Mouse (Mus musculus): ENCODE data around the gene Tmem209. TPM values are rescaled to one million over a fixed set of nuclear protein-coding genes. Genes with fewer than 3 reads are reported as not detected.
A peak's percentile ranks its signal among the peaks of the same experiment; 100 is the strongest.

Tmem209 gene
- polyA plus RNA-seq, 1 experiment from 2014 or later: 31.0 TPM

DNA sequence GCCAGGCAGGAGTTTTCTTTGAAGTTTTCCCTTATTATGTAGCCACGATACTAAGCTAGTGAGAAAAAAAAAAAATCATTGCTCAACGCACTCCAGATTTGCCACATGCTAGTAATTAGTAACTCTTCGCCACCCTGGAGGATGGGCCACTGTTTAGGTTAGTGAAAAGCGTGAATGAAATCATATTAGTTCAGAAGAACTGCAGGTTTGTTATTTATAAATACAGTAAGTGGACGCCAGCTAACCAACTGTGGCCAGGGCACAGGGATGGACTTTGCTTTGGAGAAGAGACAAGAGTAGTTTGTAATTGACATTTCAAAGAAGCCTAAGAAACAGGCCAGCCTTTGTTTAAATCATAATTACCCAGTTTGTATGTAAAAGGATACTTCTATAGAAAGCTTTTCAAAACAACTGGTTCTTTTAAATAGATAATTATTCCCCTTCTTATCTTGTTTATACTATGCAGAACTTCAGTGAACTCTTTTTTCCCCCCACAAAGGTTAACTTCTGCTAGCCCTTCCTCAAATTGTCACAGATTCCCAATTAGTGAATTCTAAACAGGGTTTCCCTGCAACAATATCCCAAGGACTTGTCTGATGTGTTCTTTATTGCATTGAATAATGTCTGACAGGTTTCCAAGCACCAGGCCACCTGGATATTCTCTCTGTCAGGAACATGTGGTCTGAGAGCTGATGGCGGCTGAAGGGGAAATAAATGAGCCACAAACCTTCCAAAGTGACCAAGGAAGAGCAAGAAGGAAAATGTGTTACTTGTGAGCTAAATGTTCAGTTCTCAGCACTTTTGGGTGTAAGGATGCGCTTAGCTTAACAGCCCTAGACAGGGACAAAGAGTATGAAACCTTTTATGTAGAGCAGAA, 16.1 kb upstream of the Tmem209 start:
- no peak overlapping the region for H3K4me3 ChIP-seq (ENCODE audit: low read depth, low read length)
- peak overlapping the region; percentile 97 for H3K27ac ChIP-seq (replicated peaks; ENCODE audit: low read depth, low read length)
- WGBS: 29% methylated on average over 7 of the region's 7 CpGs
- H3K4me1 ChIP-seq (ENCODE audit: control insufficient read depth, insufficient read depth, low read length): peaks cover 45% of the 10 kb centered on the region
- no peak; the same call in 1 of the 2 replicates for ATAC-seq (ENCODE audit: low read depth)
- DNase-seq (ENCODE audit: low spot score): no peak
- H3K36me3 ChIP-seq (ENCODE audit: control insufficient read depth, insufficient read depth, low read length): no peaks in the 10 kb centered on the region
- H3K4me2 ChIP-seq (ENCODE audit: low read depth, low read length): no peak overlapping the region
- H3K9me3 ChIP-seq (ENCODE audit: control insufficient read depth, low read length): no peaks in the 10 kb centered on the region
- H3K27me3 ChIP-seq (replicated peaks; ENCODE audit: control insufficient read depth, insufficient read depth, low read length): no peaks in the 10 kb centered on the region
- H3K9ac ChIP-seq (ENCODE audit: low read depth, low read length): no peak overlapping the region

GRCm38 (mm10) chr6:30520400-30520799, 10.8 kb upstream of the Tmem209 start:
- Histone ChIP-seq H3K4me3 (ENCODE audit: low read depth, low read length) (no peak overlapping the region), H3K4me1 (ENCODE audit: control insufficient read depth, insufficient read depth, low read length) (peaks cover 6% of the 10 kb centered on the region), H3K9me3 (ENCODE audit: control insufficient read depth, low read length) (no peaks in the 10 kb centered on the region), H3K27ac (replicated peaks; ENCODE audit: low read depth, low read length) (no peak overlapping the region), H3K27me3 (replicated peaks; ENCODE audit: control insufficient read depth, insufficient read depth, low read length) (no peaks in the 10 kb centered on the region), H3K4me2 (ENCODE audit: low read depth, low read length) (no peak overlapping the region), H3K36me3 (ENCODE audit: control insufficient read depth, insufficient read depth, low read length) (no peaks in the 10 kb centered on the region), H3K9ac (ENCODE audit: low read depth, low read length) (no peak overlapping the region)
- DNase-seq (ENCODE audit: low spot score) (no peak), ATAC-seq (ENCODE audit: low read depth) (no peak)
- 70% methylated on average over 11 of the region's 11 CpGs for WGBS

DNA sequence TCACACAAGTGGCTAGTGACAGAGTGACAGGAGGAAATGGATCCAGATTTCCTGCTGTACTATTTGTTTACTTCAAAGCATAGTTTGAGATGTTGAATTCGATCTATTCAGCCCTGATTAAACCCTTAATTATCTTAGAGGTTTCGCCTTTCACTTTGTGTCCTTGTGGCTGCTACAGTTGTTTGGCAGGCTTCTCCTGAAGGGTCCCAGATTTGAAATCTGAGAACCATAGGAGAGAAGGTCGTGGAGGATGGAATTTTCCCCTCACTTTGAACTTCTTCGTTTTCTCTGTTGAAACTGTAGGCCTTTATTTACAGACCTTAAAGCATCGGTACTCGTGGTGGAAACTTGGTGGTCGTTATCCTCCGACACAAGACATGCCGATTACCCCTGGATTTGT, 4.7 kb upstream of the Tmem209 start:
- Histone ChIP-seq H3K9ac (ENCODE audit: low read depth, low read length) (peak overlapping the region; percentile 39; the same call in 1 of the 2 replicates), H3K4me2 (ENCODE audit: low read depth, low read length) (peak overlapping the region; percentile 21; the same call in 1 of the 2 replicates), H3K4me1 (ENCODE audit: control insufficient read depth, insufficient read depth, low read length) (peaks cover 17% of the 10 kb centered on the region), H3K9me3 (ENCODE audit: control insufficient read depth, low read length) (no peaks in the 10 kb centered on the region), H3K4me3 (ENCODE audit: low read depth, low read length) (no peak overlapping the region), H3K27ac (replicated peaks; ENCODE audit: low read depth, low read length) (peak overlapping the region; percentile 46), H3K27me3 (replicated peaks; ENCODE audit: control insufficient read depth, insufficient read depth, low read length) (no peaks in the 10 kb centered on the region), H3K36me3 (ENCODE audit: control insufficient read depth, insufficient read depth, low read length) (no peaks in the 10 kb centered on the region)
- ATAC-seq (ENCODE audit: low read depth) (no peak), DNase-seq (ENCODE audit: low spot score) (peak; percentile 74)
- 3% methylated on average over 9 of the region's 9 CpGs for WGBS

GRCm38 (mm10) chr6:30510291-30510690, 708 bp upstream of the Tmem209 start:
- Histone ChIP-seq H3K36me3 (ENCODE audit: control insufficient read depth, insufficient read depth, low read length) (peaks cover 20% of the 10 kb centered on the region), H3K27me3 (replicated peaks; ENCODE audit: control insufficient read depth, insufficient read depth, low read length) (no peaks in the 10 kb centered on the region), H3K4me2 (ENCODE audit: low read depth, low read length) (peak overlapping the region; percentile 64), H3K4me3 (ENCODE audit: low read depth, low read length) (no peak overlapping the region), H3K4me1 (ENCODE audit: control insufficient read depth, insufficient read depth, low read length) (peaks cover 17% of the 10 kb centered on the region), H3K9ac (ENCODE audit: low read depth, low read length) (peak overlapping the region; percentile 54), H3K9me3 (ENCODE audit: control insufficient read depth, low read length) (no peaks in the 10 kb centered on the region), H3K27ac (replicated peaks; ENCODE audit: low read depth, low read length) (peak overlapping the region; percentile 96)
- DNase-seq (ENCODE audit: low spot score): no peak
- ATAC-seq (ENCODE audit: low read depth): no peak
- 58% methylated on average over 5 of the region's 5 CpGs for WGBS

GRCm38 (mm10) chr6:30508824-30509223, 759 bp downstream of the Tmem209 start:
- ATAC-seq (ENCODE audit: low read depth): no peak

DNA sequence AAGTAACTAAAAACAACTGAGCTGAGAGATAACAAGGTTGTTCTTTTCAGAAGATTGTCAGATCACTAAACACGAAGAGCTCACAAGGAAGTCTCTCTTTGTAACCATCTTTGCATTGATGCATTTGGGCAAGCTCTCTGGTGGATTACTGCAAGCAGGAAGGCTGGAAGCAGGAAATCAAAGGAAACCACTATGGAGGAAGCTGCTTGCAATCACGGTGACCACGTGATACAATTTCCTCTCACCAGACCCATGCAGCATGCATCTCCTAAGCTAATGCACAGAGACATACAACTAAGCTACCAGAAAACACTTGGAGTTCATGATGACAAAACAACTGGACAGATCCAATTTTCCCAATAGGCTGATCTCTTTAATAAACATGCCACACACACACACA, 10.5 kb downstream of the Tmem209 start:
- Histone ChIP-seq H3K4me3 (ENCODE audit: low read depth, low read length) (no peak overlapping the region), H3K27ac (replicated peaks; ENCODE audit: low read depth, low read length) (no peak overlapping the region), H3K9ac (ENCODE audit: low read depth, low read length) (no peak overlapping the region), H3K9me3 (ENCODE audit: control insufficient read depth, low read length) (no peaks in the 10 kb centered on the region), H3K27me3 (replicated peaks; ENCODE audit: control insufficient read depth, insufficient read depth, low read length) (no peaks in the 10 kb centered on the region), H3K36me3 (ENCODE audit: control insufficient read depth, insufficient read depth, low read length) (peaks cover 56% of the 10 kb centered on the region), H3K4me1 (ENCODE audit: control insufficient read depth, insufficient read depth, low read length) (no peaks in the 10 kb centered on the region), H3K4me2 (ENCODE audit: low read depth, low read length) (no peak overlapping the region)
- no peak for ATAC-seq (ENCODE audit: low read depth)
- no peak for DNase-seq (ENCODE audit: low spot score)
- 62% methylated on average over 3 of the region's 3 CpGs for WGBS

More at GRCm38 (mm10) chr6:30508824-30509223, 759 bp downstream of the Tmem209 start:
- no peaks in the 10 kb centered on the region for H3K9me3 ChIP-seq (ENCODE audit: control insufficient read depth, low read length)
- peaks cover 7% of the 10 kb centered on the region for H3K4me1 ChIP-seq (ENCODE audit: control insufficient read depth, insufficient read depth, low read length)
- no peak for DNase-seq (ENCODE audit: low spot score)
- peaks cover 31% of the 10 kb centered on the region for H3K36me3 ChIP-seq (ENCODE audit: control insufficient read depth, insufficient read depth, low read length)
- H3K27ac ChIP-seq (replicated peaks; ENCODE audit: low read depth, low read length): peak overlapping the region; percentile 96
- H3K9ac ChIP-seq (ENCODE audit: low read depth, low read length): peak overlapping the region; percentile 82
- no peaks in the 10 kb centered on the region for H3K27me3 ChIP-seq (replicated peaks; ENCODE audit: control insufficient read depth, insufficient read depth, low read length)
- WGBS: 6% methylated on average over 2 of the region's 2 CpGs
- H3K4me2 ChIP-seq (ENCODE audit: low read depth, low read length): peak overlapping the region; percentile 64
- peak overlapping the region; percentile 50 for H3K4me3 ChIP-seq (ENCODE audit: low read depth, low read length)

GRCm38 (mm10) chr6:30486504-30486903, 23.1 kb downstream of the Tmem209 start:
- ATAC-seq (ENCODE audit: low read depth): no peak
- no peaks in the 10 kb centered on the region for H3K4me1 ChIP-seq (ENCODE audit: control insufficient read depth, insufficient read depth, low read length)
- 90% methylated on average over 6 of the region's 6 CpGs for WGBS
- H3K36me3 ChIP-seq (ENCODE audit: control insufficient read depth, insufficient read depth, low read length): peaks cover 90% of the 10 kb centered on the region
- no peak for DNase-seq (ENCODE audit: low spot score)
- no peaks in the 10 kb centered on the region for H3K9me3 ChIP-seq (ENCODE audit: control insufficient read depth, low read length)
- H3K4me3 ChIP-seq (ENCODE audit: low read depth, low read length): no peak overlapping the region
- H3K4me2 ChIP-seq (ENCODE audit: low read depth, low read length): no peak overlapping the region
- H3K27ac ChIP-seq (replicated peaks; ENCODE audit: low read depth, low read length): no peak overlapping the region
- H3K27me3 ChIP-seq (replicated peaks; ENCODE audit: control insufficient read depth, insufficient read depth, low read length): no peaks in the 10 kb centered on the region
- H3K9ac ChIP-seq (ENCODE audit: low read depth, low read length): no peak overlapping the region

DNA sequence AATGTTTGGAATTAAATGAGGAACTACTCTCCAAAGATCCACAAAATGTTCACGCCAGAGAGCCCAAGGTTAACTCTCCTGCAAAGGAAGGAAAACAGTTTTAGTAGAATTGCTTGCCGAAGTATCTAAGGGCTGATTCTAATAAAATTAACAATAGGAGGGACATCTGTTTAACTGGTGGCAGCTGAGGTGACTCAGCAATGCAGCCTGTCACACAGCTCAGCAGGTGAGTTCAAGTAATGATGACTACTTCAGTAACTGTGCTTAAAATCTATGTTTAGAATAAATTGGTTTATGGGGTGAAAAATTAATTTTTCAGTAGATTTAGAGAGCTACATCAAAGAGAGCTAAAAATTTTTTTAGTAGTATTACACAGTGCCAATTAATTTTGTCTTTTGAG, 26.7 kb downstream of the Tmem209 start:
- H3K27me3 ChIP-seq (replicated peaks; ENCODE audit: control insufficient read depth, insufficient read depth, low read length): no peaks in the 10 kb centered on the region
- ATAC-seq (ENCODE audit: low read depth) (no peak), DNase-seq (ENCODE audit: low spot score) (no peak)
- H3K9ac ChIP-seq (ENCODE audit: low read depth, low read length): no peak overlapping the region
- no peak overlapping the region for H3K4me3 ChIP-seq (ENCODE audit: low read depth, low read length)
- no peaks in the 10 kb centered on the region for H3K9me3 ChIP-seq (ENCODE audit: control insufficient read depth, low read length)
- 72% methylated on average over 2 of the region's 2 CpGs for WGBS
- no peak overlapping the region for H3K27ac ChIP-seq (replicated peaks; ENCODE audit: low read depth, low read length)
- peaks cover 95% of the 10 kb centered on the region for H3K36me3 ChIP-seq (ENCODE audit: control insufficient read depth, insufficient read depth, low read length)
- H3K4me2 ChIP-seq (ENCODE audit: low read depth, low read length): no peak overlapping the region
- no peaks in the 10 kb centered on the region for H3K4me1 ChIP-seq (ENCODE audit: control insufficient read depth, insufficient read depth, low read length)

- no peak overlapping the region for H3K4me3 ChIP-seq (ENCODE audit: low read depth, low read length)
- no peak overlapping the region for H3K9ac ChIP-seq (ENCODE audit: low read depth, low read length)
- no peaks in the 10 kb centered on the region for H3K9me3 ChIP-seq (ENCODE audit: control insufficient read depth, low read length)
- no peaks in the 10 kb centered on the region; the same call in 1 of the 2 replicates for H3K4me1 ChIP-seq (ENCODE audit: control insufficient read depth, insufficient read depth, low read length)
- DNase-seq (ENCODE audit: low spot score): no peak
- H3K36me3 ChIP-seq (ENCODE audit: control insufficient read depth, insufficient read depth, low read length): peaks cover 61% of the 10 kb centered on the region
- no peak for ATAC-seq (ENCODE audit: low read depth)
- H3K4me2 ChIP-seq (ENCODE audit: low read depth, low read length): no peak overlapping the region
- 92% methylated on average over 3 of the region's 3 CpGs for WGBS
- H3K27me3 ChIP-seq (replicated peaks; ENCODE audit: control insufficient read depth, insufficient read depth, low read length): no peaks in the 10 kb centered on the region
- H3K27ac ChIP-seq (replicated peaks; ENCODE audit: low read depth, low read length): 0 out of 2 replicates have a peak overlapping the region, but pooled peaks have one; percentile 10
Observed at GRCm38 (mm10) chr6:30479418-30479817, 30.2 kb downstream of the Tmem209 start.

Measured in embryonic facial prominence, embryonic 14.5 days (tissue).